Mouse (Mus musculus): ENCODE measurements around the gene Layn.

The Layn gene

GRCm38 (mm10) chr9:51032291-51032690, 44.6 kb downstream of the Layn start:
- no peak for DNase-seq (ENCODE audit: extremely low spot score)

GRCm38 (mm10) chr9:51031603-51032002, 45.3 kb downstream of the Layn start:
- DNase-seq (ENCODE audit: extremely low spot score) = no peak

GRCm38 (mm10) chr9:51030147-51030546, 46.7 kb downstream of the Layn start:
- DNase-seq (ENCODE audit: extremely low spot score) = no peak

GRCm38 (mm10) chr9:51026952-51027351, 49.9 kb downstream of the Layn start:
- DNase-seq (ENCODE audit: extremely low spot score) = no peak

- DNase-seq (ENCODE audit: extremely low spot score) = no peak
These were observed 55.6 kb downstream of the Layn start for GRCm38 (mm10) chr9:51021123-51021795.

- no peak for DNase-seq (ENCODE audit: extremely low spot score)
These were observed 56.5 kb downstream of the Layn start for GRCm38 (mm10) chr9:51020351-51020750.

- DNase-seq (ENCODE audit: extremely low spot score) = no peak
These were observed 57.2 kb downstream of the Layn start for GRCm38 (mm10) chr9:51019670-51020069.

GRCm38 (mm10) chr9:51015732-51016131, 61.2 kb downstream of the Layn start:
- DNase-seq (ENCODE audit: extremely low spot score) = no peak

GRCm38 (mm10) chr9:51013644-51014043, 63.2 kb downstream of the Layn start:
- DNase-seq (ENCODE audit: extremely low spot score) = no peak

GRCm38 (mm10) chr9:51009656-51009950, 67.3 kb downstream of the Layn start:
- DNase-seq (ENCODE audit: extremely low spot score) = no peak

GRCm38 (mm10) chr9:51008841-51009655, 67.8 kb downstream of the Layn start, which contains the start of gene Sik2:
Sik2 (minus strand) TSS chr9:51009073.
- DNase-seq (ENCODE audit: extremely low spot score) = peak; percentile 96

GRCm38 (mm10) chr9:51008068-51008840, 68.6 kb downstream of the Layn start:
- DNase-seq (ENCODE audit: extremely low spot score) = no peak

GRCm38 (mm10) chr9:51007726-51008067, 69.2 kb downstream of the Layn start:
- no peak for DNase-seq (ENCODE audit: extremely low spot score)

GRCm38 (mm10) chr9:51006846-51007245, 70.0 kb downstream of the Layn start:
- DNase-seq (ENCODE audit: extremely low spot score) = peak; percentile 39
